Mouse (Mus musculus): Measurements from ENCODE around the gene Cul7.

Cul7 gene

GRCm38 (mm10) chr17:46628791-46629684 lies 21.1 kb upstream of the Cul7 start, which contains the start of gene Ptk7:
Gene Ptk7, minus strand, starts transcription at chr17:46629504.
- peak; percentile 92 for DNase-seq

- DNase-seq, result no peak
These were observed 20.3 kb upstream of the Cul7 start for GRCm38 (mm10) chr17:46629685-46630441.

GRCm38 (mm10) chr17:46636831-46637523 lies 13.2 kb upstream of the Cul7 start:
- peak; percentile 88 for DNase-seq

GRCm38 (mm10) chr17:46639929-46640328 lies 10.2 kb upstream of the Cul7 start:
- no peak for DNase-seq

- no peak for DNase-seq
These were observed 8.1 kb upstream of the Cul7 start for GRCm38 (mm10) chr17:46642060-46642459.

- no peak for DNase-seq
These were observed 5.9 kb upstream of the Cul7 start for GRCm38 (mm10) chr17:46644152-46644805.

- no peak for DNase-seq
These were observed 5.1 kb upstream of the Cul7 start for GRCm38 (mm10) chr17:46644916-46645475.

GRCm38 (mm10) chr17:46645561-46646321 lies 4.4 kb upstream of the Cul7 start, which contains the start of the genes Klc4 and Mrpl2:
Gene Klc4, minus strand, starts transcription at chr17:46646022.
Gene Mrpl2, plus strand, starts transcription at chr17:46646229.
- peak; percentile 99 for DNase-seq

GRCm38 (mm10) chr17:46646322-46646662 lies 3.8 kb upstream of the Cul7 start:
- DNase-seq, result no peak

- DNase-seq, result no peak
These were observed 2.9 kb upstream of the Cul7 start for GRCm38 (mm10) chr17:46647279-46647678.

GRCm38 (mm10) chr17:46648436-46648835 lies 1.7 kb upstream of the Cul7 start:
- no peak for DNase-seq

- DNase-seq, result no peak
These were observed 326 bp upstream of the Cul7 start for GRCm38 (mm10) chr17:46649811-46650210.

GRCm38 (mm10) chr17:46651292-46651691 lies 1.2 kb downstream of the Cul7 start:
- DNase-seq, result no peak

GRCm38 (mm10) chr17:46651755-46652547 lies 1.8 kb downstream of the Cul7 start:
- no peak for DNase-seq

- DNase-seq, result no peak
These were observed 5.9 kb downstream of the Cul7 start for GRCm38 (mm10) chr17:46656054-46656453.

- DNase-seq, result no peak
These were observed 11.2 kb downstream of the Cul7 start for GRCm38 (mm10) chr17:46661351-46661750.

GRCm38 (mm10) chr17:46661981-46662380 lies 11.8 kb downstream of the Cul7 start:
- DNase-seq, result no peak

- DNase-seq, result no peak
These were observed 12.6 kb downstream of the Cul7 start for GRCm38 (mm10) chr17:46662730-46663129.

- no peak for DNase-seq
These were observed 17.6 kb downstream of the Cul7 start for GRCm38 (mm10) chr17:46667712-46668111.

- DNase-seq, result no peak
These were observed 19.8 kb downstream of the Cul7 start for GRCm38 (mm10) chr17:46669911-46670310.

Data from retina, postnatal 1 day (tissue).